Mouse (Mus musculus) kidney, postnatal 0 days (tissue): ENCODE measurements around the gene Atad3a. TPM values are rescaled to one million over a fixed set of nuclear protein-coding genes. Genes with fewer than 3 reads are reported as not detected.
A peak's percentile ranks its signal among the peaks of the same experiment; 100 is the strongest.

Experiments
- ATAC-seq: fragments of 200-750 bp; cut with Nextera tagmentation; replicated peaks from 2 replicates; pipeline ENCODE4 v1.8.0; 2017; ENCODE audit warnings: low read depth, moderate number of reproducible peaks, moderate TSS enrichment, moderate library complexity; ENCODE audit not compliant: low FRiP score
- DNase-seq: peaks from one replicate; pipeline ENCODE4 v3.0.0-alpha.2; 2016; ENCODE audit warnings: low spot score
- H3K27ac ChIP-seq: fragments of 300-500 bp; sonication (generic); 2 replicates; pipeline ENCODE4 v1.5.1; 2014; ENCODE audit warnings: mild to moderate bottlenecking
- H3K27me3 ChIP-seq: fragments of 300-500 bp; sonication (generic); 2 replicates; pipeline ENCODE4 v1.6.1; 2014; ENCODE audit warnings: low read length, mixed read lengths; ENCODE audit not compliant: insufficient read depth
- H3K36me3 ChIP-seq: fragments of 300-500 bp; sonication (generic); 2 replicates; pipeline ENCODE4 v1.6.1; 2014; ENCODE audit warnings: low read length, mixed read lengths; ENCODE audit not compliant: insufficient read depth
- H3K4me1 ChIP-seq: fragments of 300-500 bp; sonication (generic); replicated peaks from 2 replicates; pipeline ENCODE4 v1.6.1; 2014; ENCODE audit warnings: antibody characterized with exemption, low read length, mixed read lengths; ENCODE audit not compliant: insufficient read depth
- H3K4me2 ChIP-seq: fragments of 300-500 bp; sonication (generic); 2 replicates; pipeline ENCODE4 v1.6.1; 2014; ENCODE audit warnings: mild to moderate bottlenecking, low read length, moderate library complexity, mixed read lengths
- H3K4me3 ChIP-seq: fragments of 300-500 bp; sonication (generic); replicated peaks from 2 replicates; pipeline ENCODE4 v1.5.1; 2014; ENCODE audit warnings: low read depth, low read length
- H3K9ac ChIP-seq: fragments of 300-500 bp; sonication (generic); 2 replicates; pipeline ENCODE4 v1.6.1; 2014; ENCODE audit warnings: low read depth, low read length
- H3K9me3 ChIP-seq: fragments of 300-500 bp; sonication (generic); replicated peaks from 2 replicates; pipeline ENCODE4 v1.6.1; 2016; ENCODE audit warnings: low read length, inconsistent platforms, mixed read lengths
- CTCF ChIP-seq: IDR thresholded peaks from 2 replicates; pipeline ENCODE4 v1.5.1; 2016; ENCODE audit warnings: antibody characterized with exemption, low read depth, mild to moderate bottlenecking, moderate library complexity
- WGBS: fragments of 180-500 bp; shearing (Covaris S2); extraction: QIAGEN DNeasy Blood & Tissue Kit; methylation state at CpG from one replicate; pipeline ENCODE4 v1.1.7; 2014; 5-methylcytosine and 5-hydroxymethylcytosine counted together
- polyA plus RNA-seq: library from polyadenylated mRNA; unstranded; fragments of >200 nt; fragmentation: Nextera tagmentation; extraction: Ambion mirVana; gene quantifications from 2 replicates; pipeline ENCODE4 v1.2.1, GENCODE M21; 2015

The Atad3a gene
- polyA plus RNA-seq, 1 experiment from 2014 or later: 92.1 TPM

DNA sequence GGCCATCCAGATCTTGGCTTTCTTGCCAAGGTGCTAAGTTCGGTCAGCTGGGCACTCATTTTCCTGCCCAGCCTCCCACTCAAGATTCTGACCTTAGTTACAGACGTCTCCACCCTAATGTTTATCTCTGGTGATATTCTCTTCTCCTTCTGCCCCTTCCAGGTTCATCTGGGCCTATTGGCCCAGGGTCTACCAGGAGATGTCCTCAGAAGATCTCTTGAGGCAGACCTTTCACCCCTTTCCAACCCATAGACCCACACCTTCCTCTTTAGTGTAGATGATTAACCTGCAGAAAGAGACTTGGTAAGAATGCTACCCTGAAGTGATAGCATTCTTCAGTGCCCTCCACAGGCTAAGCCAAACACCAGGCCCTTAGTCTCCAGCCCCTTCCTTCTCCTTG lies 10.8 kb upstream of the Atad3a start:
- Histone ChIP-seq H3K27ac (peak overlapping the region; percentile 34; the same call in 1 of the 2 replicates), H3K9me3 (no peaks in the 10 kb centered on the region), H3K9ac (no peak overlapping the region), H3K4me3 (no peak overlapping the region), H3K4me2 (no peak overlapping the region), H3K27me3 (no peaks in the 10 kb centered on the region; the same call in 1 of the 2 replicates), H3K36me3 (no peaks in the 10 kb centered on the region), H3K4me1 (peaks cover 11% of the 10 kb centered on the region)
- 82% methylated on average over 2 of the region's 2 CpGs for WGBS
- DNase-seq (no peak), ATAC-seq (no peak)
- TF ChIP-seq CTCF: no peak

DNA sequence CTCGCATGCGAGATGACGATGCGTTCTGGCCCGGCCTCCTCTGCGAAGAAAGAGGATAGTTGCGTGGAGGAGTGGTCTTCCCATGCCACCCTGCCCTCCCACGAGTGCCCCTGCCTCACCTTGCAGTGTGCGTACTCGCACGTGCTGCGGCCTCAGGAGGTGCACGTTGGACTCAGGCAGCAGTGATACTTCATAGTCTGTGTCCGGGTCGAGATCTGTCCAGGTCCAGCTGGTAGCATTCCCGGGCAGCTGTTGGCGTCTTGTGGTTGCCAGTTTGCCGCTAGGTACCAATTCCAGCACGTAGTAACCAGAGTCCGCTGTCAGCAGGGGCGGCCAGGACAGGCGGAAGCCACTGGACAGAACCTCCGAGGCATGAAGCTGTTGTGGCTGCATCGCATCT lies 9.7 kb upstream of the Atad3a start:
- peak; percentile 30 for ATAC-seq
- no peaks in the 10 kb centered on the region for H3K9me3 ChIP-seq
- 31% methylated on average over 24 of the region's 24 CpGs for WGBS

DNA sequence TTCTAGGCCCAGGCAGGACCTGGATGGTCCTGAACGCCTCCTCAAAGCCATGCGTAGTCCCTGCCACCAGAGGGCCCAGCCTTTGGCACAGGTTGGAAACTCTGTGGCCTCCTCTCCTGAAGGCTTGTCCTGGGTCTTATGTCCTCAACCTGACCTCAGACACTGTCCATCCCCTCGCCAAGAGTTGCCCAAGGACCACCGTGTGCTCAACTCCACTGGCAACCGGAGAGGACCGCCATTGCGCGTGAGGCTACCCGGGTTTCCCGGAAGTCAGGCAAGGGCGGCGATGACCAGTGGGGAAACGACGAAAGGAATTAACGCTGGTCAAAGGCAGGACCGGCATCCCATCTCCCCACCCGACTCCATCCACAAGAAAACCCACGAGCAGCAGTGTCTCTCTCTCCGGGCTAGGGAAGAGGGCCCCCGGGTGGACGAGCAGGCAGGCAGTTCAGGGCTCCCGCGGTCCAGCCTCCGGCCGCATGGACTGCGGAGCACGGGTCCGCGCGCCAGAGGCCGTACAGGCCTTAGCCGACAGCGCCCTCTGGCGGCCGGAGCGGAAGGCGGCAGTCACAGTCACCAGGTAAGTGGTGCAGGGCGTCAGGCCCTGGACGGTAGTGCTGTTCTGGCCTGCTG lies 9.1 kb upstream of the Atad3a start:
- Histone ChIP-seq H3K4me1 (peaks cover 11% of the 10 kb centered on the region), H3K4me3 (peak overlapping the region; percentile 53), H3K9ac (peak overlapping the region; percentile 73), H3K9me3 (no peaks in the 10 kb centered on the region), H3K4me2 (peak overlapping the region; percentile 88), H3K27ac (peak overlapping the region; percentile 88), H3K27me3 (no peaks in the 10 kb centered on the region), H3K36me3 (no peaks in the 10 kb centered on the region)
- DNase-seq (peak; percentile 92), ATAC-seq (peak; percentile 85)
- peak; percentile 96 for TF ChIP-seq CTCF
- WGBS: under 1% methylated on average over 39 of the region's 39 CpGs

More for the DNA sequence above, 9.7 kb upstream of the Atad3a start:
- Histone ChIP-seq H3K4me2 (peak overlapping the region; percentile 88), H3K27ac (no peak overlapping the region), H3K27me3 (no peaks in the 10 kb centered on the region), H3K4me3 (peak overlapping the region; percentile 53), H3K4me1 (peaks cover 11% of the 10 kb centered on the region), H3K36me3 (no peaks in the 10 kb centered on the region), H3K9ac (peak overlapping the region; percentile 73; the same call in 1 of the 2 replicates)
- no peak for TF ChIP-seq CTCF
- DNase-seq: no peak

DNA sequence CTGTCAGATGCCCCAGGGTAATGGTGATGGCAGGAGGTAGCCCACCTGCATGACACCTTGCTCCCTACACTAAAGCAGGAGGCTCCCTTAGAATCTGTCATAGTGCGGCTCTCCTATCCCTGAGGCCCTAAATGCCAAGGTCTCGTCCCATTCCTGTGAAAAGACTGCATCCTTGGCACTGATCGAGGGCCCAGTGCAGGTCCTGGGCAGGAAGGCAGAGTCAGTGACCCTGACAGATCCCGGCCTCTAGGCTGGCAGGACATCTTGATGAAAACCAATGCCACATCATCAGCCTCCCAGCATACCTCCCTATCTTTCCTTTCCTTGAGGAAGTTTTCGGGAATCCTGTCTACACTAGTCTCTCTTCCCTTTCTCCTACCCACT lies 8.6 kb upstream of the Atad3a start:
- H3K9ac ChIP-seq: peak overlapping the region; percentile 73; the same call in 1 of the 2 replicates
- WGBS: 63% methylated on average over 5 of the region's 5 CpGs
- peak overlapping the region; percentile 88; the same call in 1 of the 2 replicates for H3K27ac ChIP-seq
- peak overlapping the region; percentile 88 for H3K4me2 ChIP-seq
- DNase-seq (no peak), ATAC-seq (no peak)
- no peak for TF ChIP-seq CTCF
- H3K4me1 ChIP-seq: peaks cover 11% of the 10 kb centered on the region
- H3K27me3 ChIP-seq: no peaks in the 10 kb centered on the region
- no peaks in the 10 kb centered on the region for H3K9me3 ChIP-seq
- peak overlapping the region; percentile 53 for H3K4me3 ChIP-seq
- H3K36me3 ChIP-seq: no peaks in the 10 kb centered on the region

DNA sequence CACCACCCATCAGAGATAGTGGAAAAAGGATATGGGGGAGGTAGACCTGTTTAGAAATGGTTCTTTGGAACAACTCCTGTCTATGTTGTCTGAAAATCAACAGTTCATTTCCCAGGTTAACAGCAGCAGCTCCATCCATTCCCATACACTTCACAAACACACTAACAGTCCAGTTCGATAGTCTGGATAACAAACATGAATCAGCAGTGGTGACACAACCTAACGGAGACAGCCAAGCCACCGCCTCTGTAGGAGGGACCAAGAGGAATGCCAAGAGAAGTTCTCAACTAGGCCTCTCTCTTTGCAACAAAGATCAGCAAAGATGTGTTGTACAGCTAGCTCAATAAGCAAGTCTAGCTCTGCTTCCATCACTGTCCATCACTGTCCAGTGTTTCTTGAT lies 1.5 kb upstream of the Atad3a start:
- TF ChIP-seq CTCF: no peak
- no peak overlapping the region for H3K4me3 ChIP-seq
- 0 out of 2 replicates have a peak, but pooled peaks cover 16% of the 10 kb centered on the region for H3K4me1 ChIP-seq
- no peaks in the 10 kb centered on the region for H3K27me3 ChIP-seq
- H3K9me3 ChIP-seq: no peaks in the 10 kb centered on the region
- no peaks in the 10 kb centered on the region for H3K36me3 ChIP-seq
- 81% methylated on average over 3 of the region's 3 CpGs for WGBS
- H3K9ac ChIP-seq: no peak overlapping the region
- DNase-seq: no peak
- no peak overlapping the region for H3K27ac ChIP-seq
- no peak overlapping the region for H3K4me2 ChIP-seq
- no peak for ATAC-seq

GRCm38 (mm10) chr4:155761356-155762099 lies 635 bp upstream of the Atad3a start:
- no peaks in the 10 kb centered on the region for H3K27me3 ChIP-seq
- H3K4me3 ChIP-seq: peak overlapping the region; percentile 73
- TF ChIP-seq CTCF: no peak
- 0 out of 2 replicates have a peak, but pooled peaks cover 16% of the 10 kb centered on the region for H3K4me1 ChIP-seq
- 2% methylated on average over 28 of the region's 28 CpGs for WGBS
- peak overlapping the region; percentile 50; the same call in 1 of the 2 replicates for H3K27ac ChIP-seq
- peak overlapping the region; percentile 90 for H3K4me2 ChIP-seq
- DNase-seq: no peak
- no peaks in the 10 kb centered on the region for H3K36me3 ChIP-seq
- no peak for ATAC-seq
- no peaks in the 10 kb centered on the region for H3K9me3 ChIP-seq
- peak overlapping the region; percentile 61 for H3K9ac ChIP-seq
